Mouse (Mus musculus) frontal cortex, postnatal 36 days (tissue): Measurements from ENCODE around the gene Ctss.
A peak's percentile ranks its signal among the peaks of the same experiment; 100 is the strongest.
"Not testable (repeated sequence)": the region's sequence is repeated elsewhere in the genome, so short reads cannot be mapped to it uniquely, and the experiment has no call there.

Experiments used
- DNase-seq, 2 experiments: peaks; one replicate each; pipeline ENCODE4 v3.0.0; 2022; ENCODE audit warnings: low spot score in 2 of 2

Gene Ctss

GRCm38 (mm10) chr3:95534927-95535326 is 8.3 kb downstream of the Ctss start:
- no peak for DNase-seq

GRCm38 (mm10) chr3:95538936-95539335 is 12.3 kb downstream of the Ctss start:
- no peak for DNase-seq

GRCm38 (mm10) chr3:95539837-95540236 is 13.3 kb downstream of the Ctss start:
- no peak for DNase-seq

- not testable (repeated sequence) for DNase-seq
These were observed 14.6 kb downstream of the Ctss start for GRCm38 (mm10) chr3:95541186-95541585.

GRCm38 (mm10) chr3:95542171-95542570 is 15.6 kb downstream of the Ctss start:
- no peak for DNase-seq

- DNase-seq = no peak
These were observed 16.4 kb downstream of the Ctss start for GRCm38 (mm10) chr3:95542981-95543380.

- DNase-seq = no peak
These were observed 23.6 kb downstream of the Ctss start for GRCm38 (mm10) chr3:95550176-95550575.

GRCm38 (mm10) chr3:95553986-95554385 is 27.4 kb downstream of the Ctss start:
- DNase-seq = no peak

- no peak for DNase-seq
These were observed 32.9 kb downstream of the Ctss start, which contains the start of gene Hormad1 for GRCm38 (mm10) chr3:95559437-95559836. Gene Hormad1 (plus strand): TSS chr3:95559677.

- no peak for DNase-seq
These were observed 34.2 kb downstream of the Ctss start for GRCm38 (mm10) chr3:95560738-95561137.

- no peak for DNase-seq
These were observed 35.2 kb downstream of the Ctss start for GRCm38 (mm10) chr3:95561826-95562225.

- no peak for DNase-seq
These were observed 43.0 kb downstream of the Ctss start for GRCm38 (mm10) chr3:95569585-95569984.

GRCm38 (mm10) chr3:95587754-95588603 is 61.4 kb downstream of the Ctss start:
- no peak for DNase-seq

- peak; percentile 94 to 98 for DNase-seq
These were observed 62.1 kb downstream of the Ctss start, which contains the start of gene Golph3l for GRCm38 (mm10) chr3:95588604-95589086. Gene Golph3l (plus strand): TSS chr3:95588934.

GRCm38 (mm10) chr3:95598734-95599133 is 72.1 kb downstream of the Ctss start:
- no peak for DNase-seq

- no peak for DNase-seq
These were observed 74.7 kb downstream of the Ctss start for GRCm38 (mm10) chr3:95601287-95601686.
